Mouse (Mus musculus) testis, postnatal 14 days (tissue): ENCODE measurements around the gene Hrc.
A peak's percentile ranks its signal among the peaks of the same experiment; 100 is the strongest.

Experiments used
- DNase-seq: peaks from one replicate; pipeline ENCODE4 v3.0.0; 2021; ENCODE audit warnings: low spot score

Hrc gene

DNA sequence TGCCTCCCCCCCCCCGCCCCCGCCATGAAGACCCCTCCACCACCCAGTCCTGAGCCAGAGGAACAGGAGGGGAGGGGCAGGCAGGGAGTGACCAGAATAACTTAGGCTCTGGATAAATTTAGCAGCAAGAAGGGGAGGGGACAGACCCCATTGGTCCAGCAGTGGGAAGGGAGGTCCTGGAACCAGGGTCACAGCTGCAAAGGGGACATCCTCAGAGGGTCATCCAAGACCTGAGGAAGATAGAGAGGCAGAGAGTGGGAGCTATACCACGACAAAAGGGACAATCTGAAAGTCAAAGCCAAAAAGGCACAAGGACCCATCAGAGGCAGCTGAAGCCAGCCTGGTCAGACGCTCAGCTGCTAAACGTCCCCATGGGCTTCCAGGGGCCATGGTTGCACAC is at the start of gene Hrc:
Hrc (plus strand) TSS at position 235 of the 400 bp plus-strand sequence.
- DNase-seq, result no peak

DNA sequence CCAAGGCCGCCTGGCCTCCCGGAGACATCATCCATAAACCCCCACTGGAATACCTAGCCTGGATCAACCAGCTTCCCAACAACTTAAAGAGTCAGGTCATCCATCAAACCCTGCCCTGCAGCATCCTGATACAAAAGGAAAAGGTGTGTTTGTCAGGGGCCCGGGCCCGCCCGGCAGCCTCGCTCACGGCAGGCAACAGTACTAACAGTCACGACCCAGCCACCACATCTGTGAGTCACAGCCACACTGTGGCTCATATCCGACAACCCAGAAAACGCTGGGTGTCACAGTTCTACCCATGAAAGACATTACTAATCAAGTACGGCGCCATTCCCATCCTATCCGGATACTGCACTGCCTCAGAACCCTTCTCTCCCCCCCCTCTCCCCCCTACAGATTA is 48.6 kb upstream of the Hrc start:
- no peak for DNase-seq

DNA sequence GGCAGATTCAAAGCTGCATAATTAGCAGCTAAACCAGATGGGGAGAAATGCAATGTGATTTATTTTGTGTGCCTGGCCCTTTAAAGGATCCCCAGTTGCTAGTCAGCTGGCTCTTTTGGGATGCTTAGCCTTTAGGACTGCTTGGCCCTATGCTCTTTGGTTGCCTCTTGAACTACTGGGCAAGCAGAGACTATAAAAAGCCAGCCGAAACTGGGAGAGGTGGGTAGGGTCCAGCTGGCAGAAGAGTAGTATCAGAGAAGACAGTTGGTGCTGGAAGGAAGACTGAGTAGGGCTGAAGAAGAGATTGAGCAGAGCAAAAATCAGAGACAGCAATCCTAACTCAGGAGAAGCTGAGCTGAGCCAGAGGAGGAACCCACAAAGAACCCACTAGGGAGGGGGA is 38.5 kb upstream of the Hrc start:
- DNase-seq, result no peak

DNA sequence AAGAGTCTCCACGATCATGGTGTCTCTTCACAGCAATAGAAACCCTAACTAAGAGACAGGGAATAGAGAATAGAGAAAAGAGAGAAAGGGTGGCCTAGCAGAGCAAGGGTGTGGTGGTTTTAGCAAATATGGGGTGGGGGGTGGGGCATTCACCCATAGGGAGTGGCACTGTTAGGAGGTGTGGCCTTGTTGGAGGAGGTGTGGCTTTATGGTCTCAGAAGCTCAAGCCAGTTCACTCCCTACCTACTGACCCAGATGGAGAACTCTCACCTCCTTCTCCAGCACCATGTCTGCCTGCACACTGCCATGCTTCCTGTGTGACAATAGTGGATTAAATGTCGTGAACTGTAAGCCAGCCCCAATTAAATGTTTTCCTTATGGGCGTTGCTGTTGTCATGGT is 37.5 kb upstream of the Hrc start:
- no peak for DNase-seq

DNA sequence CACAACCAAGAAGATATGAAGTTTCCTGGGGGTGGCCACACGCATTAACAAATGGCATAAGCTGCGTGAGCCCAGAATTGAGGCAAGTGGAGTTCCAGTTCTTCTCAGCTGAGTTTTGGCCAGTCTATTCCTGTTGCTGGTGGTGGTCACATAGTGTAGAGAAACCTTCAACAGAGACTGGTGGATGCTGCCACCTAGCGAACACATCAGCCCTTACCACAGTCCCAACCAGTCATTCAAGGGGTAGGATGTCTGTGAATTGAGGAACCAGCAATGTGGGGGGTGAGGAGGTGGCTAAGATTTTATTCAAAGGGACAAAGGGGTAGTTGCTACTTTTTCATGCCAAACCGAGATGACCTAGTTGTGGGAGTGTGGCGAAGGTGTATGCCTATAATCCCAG is 35.3 kb upstream of the Hrc start:
- no peak for DNase-seq

DNA sequence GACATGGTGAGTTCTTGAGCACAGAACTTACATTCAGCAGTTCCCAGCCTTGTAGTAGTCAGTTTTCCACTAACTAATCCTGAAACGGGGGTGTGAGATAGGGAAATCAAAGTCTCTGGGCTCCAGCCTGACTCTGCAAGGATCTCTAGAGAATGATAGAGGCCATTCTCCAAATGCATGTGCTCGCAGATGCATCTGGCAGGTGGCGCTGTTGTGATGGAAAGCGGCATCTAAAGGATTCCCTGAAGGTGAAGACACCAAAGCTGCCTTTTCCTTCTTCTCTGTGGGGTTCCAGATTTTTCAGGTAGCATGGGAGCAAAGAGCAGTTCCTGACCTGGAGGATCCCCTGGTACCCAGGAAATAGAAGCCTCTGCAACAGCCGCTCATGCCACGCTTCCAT is 34.8 kb upstream of the Hrc start:
- no peak for DNase-seq

DNA sequence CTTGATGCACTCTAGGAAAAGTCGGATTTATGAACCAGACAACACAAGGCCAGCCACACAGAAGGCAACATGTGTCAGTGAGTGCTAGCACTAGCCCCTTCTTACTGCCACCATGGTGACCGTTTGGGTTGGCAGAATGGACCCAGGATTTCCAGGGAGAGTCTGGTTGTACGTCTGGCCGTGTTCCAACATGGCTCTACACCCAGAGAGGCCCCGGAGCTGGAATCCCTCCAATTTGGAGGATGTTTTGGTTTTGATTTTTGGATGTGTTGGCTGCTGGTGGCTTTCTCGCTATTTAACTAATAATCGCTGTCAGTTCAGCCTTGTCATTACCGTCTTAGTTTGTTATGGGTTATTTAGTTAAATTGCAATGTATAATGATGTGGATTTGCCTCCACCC is 32.5 kb upstream of the Hrc start:
- DNase-seq, result no peak

DNA sequence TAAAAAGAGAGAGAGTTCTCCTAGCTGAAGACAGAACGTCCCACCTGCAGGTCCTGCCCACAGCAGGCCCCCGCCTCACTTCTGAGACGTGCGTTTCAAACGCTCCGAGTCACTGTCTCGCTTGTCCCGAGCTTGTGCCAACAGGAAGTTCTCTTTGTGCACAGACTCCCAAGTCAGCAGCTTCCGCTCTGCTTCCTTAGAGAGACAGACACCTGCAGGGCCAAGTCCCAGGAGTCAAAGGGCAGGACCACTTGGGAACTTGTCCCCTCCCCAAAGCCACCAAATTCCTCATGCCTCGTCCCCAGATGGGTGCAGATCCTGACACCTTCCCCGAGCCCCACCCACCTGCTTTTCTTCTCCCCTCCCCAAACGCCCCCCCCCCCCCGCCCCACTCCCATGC is 30.2 kb upstream of the Hrc start:
- DNase-seq, result no peak

DNA sequence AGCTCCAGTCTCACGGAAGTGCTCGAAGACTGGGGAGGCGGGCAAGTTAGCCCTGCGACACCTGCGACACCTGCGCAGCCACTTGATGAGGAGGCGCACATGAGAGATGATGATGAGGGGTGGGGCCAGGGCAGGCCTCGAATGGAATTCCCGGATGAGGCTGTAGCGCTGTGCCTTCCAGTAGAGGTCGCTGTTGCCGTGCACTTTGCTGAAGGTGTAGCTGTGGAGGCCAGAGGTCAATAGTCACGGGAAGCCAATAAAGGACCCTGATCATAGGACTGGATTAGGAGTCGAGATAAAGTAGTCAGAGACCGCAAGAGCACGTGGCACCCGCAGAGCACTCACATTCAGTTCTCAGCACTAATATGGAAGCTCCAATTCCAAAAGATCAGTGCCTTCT is 29.8 kb upstream of the Hrc start:
- peak; percentile 70 for DNase-seq

DNA sequence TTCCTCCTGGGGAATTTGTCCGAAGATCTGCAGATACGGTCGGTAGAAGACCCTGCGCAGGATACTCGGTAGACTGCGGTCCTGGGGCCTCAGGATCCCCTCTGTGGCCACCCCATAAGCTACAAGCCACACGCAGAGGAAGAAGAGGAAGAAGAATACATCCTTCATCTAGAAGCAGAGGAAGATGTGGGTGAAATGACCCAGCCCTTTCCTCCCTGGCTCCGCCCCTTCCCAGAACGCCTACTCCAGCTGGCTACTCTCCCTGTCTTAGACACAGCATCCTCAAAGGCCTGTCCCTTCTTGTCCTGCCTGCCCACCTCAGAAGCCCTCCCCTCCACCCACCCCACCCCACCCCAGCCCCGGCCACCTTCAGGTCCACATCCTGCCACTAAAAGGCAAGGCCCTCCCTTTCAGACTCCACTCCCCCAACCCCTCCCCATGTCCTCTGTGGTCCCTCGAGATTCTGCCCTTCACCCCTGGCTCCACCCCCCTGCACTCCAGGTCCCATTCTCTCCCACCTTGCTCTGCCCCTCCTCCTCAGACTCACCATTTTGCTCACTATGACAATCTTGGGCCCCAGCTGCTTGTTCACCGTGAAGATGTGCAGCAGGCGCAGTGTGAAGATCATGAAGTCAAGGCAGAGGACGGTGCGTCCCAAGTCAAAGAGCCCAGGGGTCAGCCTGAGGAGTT is 26.4 kb upstream of the Hrc start:
- DNase-seq, result no peak

DNA sequence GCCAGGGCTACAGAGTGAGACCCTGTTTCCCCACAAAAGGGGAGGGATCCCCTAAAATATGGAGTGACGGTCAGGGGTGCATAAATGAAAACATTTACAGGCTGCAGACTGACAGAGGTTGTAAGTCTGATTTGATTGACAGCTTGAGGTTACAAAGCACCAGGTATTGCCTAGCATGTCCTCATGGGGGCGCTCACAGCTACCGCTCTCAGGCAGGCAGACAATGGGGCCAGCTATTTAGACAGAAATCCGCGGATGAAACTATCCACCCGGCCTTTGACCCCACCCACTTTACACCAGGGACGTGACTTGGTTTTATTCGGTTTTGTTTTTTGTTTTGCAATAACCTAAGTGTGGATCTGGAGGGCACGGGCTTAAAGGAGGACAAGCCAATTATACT is 25.6 kb upstream of the Hrc start:
- peak; percentile 58 for DNase-seq

DNA sequence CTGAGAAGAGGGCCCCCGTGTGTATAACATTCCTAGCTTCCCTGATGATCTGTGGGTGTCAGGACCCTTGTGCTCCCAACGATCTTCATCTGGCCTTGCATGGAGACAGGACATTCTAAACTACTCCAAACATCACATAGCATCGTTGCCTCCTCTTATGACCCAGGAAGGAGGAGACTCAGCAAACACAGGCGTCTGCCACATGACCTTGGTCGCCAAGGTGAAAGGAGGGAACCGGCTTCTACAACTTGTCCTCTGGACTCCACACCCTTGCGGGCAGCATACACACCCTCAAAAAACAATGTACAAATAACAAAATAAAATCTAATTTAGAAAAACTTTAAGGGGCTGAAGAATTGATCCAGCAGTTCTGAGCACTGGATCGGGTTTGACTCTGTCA is 23.1 kb upstream of the Hrc start:
- no peak for DNase-seq

DNA sequence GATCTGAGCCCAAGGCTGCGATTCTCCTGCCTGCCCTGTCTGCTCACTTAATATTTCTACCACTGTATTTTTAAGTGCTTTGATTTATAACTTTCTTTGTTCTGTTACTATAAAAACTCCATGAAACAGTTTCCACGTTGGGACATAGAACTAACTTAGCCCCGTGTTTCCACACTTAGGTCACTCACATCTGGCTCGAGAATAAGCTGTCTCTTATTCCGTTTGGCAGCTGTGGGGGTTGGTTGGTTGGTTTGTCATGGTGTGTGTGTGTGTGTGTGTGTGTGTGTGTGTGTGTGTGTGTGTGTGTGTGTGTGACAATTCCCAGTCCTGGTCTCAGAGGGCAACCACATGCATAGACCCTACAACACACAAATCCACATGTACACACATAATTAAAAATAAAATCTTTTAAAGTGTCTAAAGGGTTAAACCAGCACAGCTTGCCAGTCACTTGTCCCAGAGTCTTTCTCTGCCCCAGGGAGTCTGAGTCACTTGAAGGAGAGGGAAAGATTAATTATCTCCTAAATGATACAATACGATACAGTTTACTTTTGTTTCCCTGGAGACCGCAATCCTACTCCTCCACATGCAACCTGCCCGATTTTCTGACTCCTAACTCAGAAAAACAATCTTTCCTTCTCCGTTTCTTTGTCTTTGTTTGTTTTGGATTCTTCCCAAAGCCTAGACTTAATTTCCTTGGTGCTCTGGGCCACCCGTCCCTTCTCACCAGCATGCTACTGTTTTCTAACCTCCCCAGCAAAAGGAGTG is 22.2 kb upstream of the Hrc start:
- DNase-seq, result no peak

DNA sequence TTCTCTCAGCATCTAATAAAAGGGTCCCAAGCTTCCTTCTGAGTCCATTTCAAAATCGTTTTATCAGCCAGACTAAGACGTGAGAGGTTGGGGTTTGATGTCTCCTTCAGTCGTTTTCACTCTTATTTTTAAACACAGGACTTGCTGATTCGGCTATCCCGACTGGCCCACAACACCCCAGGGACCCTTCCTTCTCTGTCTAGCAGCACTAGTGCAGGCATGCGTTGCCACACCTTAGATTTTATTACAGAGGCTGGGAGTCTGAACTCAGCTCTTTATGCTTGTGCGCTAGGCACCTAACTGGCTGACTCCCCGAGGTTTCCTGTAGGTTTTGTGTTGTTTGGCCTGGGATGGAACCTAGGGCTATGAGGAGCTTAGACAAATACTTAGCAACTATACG is 21.6 kb upstream of the Hrc start:
- no peak for DNase-seq

DNA sequence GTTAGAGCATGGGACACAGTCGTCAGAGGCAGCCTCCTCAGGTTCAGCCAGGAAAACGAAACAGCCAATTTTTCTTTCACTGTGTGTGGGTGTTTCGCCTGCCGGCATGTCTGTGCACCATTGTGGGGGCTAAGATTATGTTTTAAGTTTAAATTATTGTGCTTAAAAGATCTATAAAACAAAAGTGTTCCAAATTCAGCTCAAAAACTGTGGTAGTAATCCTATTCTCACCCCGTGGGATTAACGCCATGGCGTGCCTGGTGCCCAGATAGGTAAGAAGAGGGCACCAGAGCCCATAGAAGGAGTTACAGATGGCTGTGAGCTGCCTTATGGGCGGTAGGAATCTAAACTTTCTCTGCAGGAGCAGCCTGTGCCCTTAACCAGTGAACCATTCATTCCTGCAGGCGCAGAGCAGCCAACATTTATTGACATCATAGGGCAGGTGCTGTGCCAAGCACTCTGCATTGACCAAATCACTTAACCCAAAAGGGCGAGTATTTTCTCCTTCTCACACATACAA is 19.8 kb upstream of the Hrc start:
- no peak for DNase-seq

DNA sequence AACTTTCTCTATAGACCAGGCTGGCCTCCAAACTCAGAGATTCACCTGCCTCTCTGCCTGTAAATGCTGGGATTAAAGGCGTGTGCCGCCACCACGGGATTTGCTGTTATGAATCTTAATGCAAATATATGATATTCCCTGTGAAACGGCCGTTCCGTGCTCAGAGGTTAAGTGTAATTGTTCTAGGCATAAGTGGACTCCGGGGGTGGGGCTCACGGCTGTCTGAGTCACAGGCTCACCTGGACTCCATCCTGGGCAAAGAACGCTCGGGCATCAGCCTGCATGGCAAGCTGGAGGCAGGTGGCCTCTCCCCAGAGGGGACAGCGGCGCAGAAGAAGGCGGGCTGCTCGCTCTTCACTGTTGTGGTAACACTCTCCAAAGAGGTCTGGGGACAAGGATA is 18.6 kb upstream of the Hrc start:
- DNase-seq, result no peak

DNA sequence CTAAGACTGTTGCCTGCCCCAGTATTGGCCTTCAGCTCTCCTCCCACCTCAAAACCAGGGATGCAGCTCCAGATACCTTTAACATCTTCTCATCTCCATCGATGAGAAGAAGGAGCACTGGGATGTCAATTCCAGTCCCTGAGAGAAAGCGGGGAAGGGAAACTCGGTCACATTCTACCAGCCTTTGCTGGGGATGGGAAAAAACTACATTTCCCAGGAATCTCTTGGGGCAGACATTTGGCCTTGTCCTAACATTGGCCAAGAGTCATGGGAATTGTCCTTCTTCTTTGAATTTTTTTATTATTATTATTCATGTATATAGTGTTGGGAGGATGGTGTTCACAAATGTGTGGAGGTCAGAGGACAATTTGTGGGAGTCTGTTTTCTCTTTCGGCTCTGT is 12.8 kb upstream of the Hrc start:
- no peak for DNase-seq

DNA sequence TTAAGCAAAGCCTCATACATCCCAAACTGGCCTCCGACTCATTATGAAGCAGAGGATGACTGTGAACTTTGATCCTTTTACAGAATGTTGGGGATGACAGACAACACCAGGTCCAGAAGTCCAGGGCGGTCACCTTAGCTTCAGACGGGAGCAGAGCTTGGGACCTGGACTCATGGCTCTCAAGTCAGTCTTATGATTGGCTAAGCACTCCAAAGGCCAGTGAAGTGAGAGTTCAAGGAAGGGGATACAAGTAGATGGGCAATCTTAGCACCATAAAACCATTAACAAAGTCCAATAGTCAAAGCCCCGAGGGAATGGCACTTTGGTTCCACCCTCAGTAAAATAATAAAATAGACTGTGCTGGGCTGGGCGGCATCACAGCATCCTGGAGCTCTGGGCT is 12.0 kb upstream of the Hrc start:
- no peak for DNase-seq

DNA sequence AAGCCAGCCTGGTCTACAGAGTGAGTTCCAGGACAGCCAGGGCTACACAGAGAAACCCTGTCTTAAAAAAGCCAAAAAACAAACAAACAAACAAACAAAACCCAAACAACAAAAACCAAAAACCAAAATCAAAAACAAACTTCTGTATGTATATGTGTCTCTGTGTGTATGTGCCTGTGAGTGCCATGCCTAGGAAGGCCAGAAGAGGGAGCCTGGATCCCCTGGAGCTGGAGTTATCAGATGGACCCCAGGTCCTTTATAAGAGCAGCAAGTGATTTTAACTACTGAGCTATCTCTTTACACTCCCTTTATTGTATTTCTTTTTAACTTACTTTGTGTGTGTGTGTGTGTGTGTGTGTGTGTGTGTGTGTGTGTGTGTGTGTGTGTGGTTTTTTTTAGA is 9.3 kb upstream of the Hrc start:
- DNase-seq, result no peak

DNA sequence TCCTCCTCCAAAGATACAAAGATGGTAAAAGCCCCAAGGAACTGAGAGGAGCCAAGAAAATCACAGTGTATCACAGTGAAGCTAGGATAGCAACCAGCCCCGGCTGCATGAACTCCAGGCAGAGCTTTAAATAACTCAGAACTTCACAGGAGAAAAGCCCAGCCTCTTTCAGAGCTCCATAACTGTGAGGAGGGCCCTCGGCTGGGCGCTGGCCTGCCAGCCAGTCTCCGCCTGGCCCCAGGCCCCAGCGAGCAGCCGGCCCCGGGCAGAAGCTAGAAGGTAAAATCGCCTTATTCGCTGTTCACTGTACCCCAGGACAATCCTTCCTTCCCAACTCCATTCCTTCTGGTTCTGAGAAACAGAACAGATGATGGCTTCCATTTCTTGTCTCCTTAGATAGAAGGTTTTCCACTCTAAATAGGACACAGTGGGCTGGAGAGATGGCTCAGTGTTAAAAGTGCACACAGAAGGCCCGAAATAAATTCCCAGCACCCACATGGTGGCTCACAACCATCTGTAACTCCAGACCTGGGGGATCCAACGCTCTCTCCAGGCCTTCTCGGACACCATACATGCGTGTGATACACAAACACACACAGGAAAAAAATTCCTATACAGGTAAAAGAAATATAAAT is 6.1 kb upstream of the Hrc start:
- no peak for DNase-seq

DNA sequence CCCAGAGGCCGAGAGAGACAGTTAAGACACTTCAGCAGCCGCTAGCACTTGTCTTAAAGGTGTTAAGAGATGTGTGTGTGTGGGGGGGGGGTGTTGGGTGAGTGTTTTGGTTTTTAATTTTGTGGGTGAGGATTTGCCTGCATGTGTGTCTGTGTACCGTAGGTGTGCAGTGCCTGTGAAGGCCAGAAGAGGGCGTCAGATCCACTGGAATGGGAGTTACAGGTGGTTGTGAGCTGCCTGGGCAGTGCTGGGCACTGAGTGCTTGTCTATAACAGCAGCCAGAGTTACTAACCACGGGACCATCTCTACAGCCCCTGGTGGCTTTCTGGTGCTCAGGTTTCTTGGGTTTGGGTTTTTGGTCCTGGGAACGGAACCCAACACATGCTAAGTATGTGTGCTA is 3.6 kb upstream of the Hrc start:
- no peak for DNase-seq

DNA sequence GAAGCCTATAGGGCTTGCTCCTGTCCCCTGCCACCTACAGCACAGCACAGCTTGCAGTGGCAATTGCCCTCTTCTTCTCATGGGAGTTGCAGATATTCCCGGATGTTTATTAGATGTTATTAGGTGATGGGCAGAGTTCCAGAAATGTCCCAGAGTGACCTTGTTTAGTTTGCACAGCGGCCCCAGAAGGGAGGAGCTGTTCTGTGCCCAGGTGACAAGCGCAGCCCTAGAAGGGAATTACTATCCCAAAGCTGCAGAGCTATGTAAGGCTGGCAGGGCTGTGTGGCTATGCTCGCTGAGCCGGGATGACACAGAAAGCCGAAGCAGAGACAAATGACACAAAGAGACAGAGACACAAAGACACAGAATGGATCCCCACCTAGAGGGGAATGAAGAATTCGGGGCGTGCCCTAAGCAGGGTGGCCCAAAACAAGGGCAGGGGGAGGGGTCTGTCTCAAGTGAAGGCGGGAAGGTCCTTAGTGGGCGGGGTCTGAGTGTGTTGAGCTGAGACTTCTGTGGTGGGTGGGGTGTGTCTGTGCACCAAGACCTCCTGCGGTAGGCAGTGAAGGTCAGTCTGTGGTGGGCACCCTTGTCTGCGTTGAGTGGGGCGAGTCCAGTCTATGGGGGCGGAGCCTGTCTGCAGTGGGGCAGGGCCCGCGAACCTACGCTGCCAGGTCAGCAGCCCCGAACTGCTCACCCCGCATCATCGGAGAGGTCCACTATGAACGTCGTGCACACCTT is 2.2 kb upstream of the Hrc start:
- DNase-seq, result no peak
